Mouse (Mus musculus): ENCODE results near the gene Zfp819.
"Not testable (repeated sequence)": the region's sequence is repeated elsewhere in the genome, so short reads cannot be mapped to it uniquely, and the experiment has no call there.

Gene Zfp819

DNA sequence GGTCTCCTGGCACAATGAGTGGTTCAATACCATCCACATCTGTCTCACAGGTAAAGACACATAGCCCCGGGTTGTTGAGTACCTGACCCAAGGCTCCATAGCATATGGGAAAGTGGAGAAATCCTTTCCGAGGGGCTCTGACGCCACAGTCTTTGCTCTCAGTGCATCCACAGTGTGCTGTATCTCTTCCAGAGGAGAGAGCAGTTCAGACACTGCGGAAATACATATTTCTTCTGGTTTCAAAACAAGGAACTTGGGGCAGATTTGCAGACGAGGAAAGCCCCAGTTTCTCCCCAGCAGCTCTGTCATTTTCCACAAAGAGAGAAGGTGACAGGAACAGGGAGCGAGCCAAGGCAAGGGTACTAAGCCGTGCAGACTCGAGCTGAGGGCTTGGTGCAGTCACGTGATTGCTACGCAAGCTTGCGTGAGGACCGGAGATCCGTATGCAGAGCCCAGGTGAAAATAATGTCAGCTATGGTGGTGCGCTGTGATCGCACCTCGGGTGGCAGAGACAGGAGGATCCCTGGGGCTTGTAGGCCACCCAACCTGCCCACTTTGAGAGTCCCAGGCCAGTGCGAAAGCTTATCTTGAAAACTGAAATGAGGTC, 36.2 kb downstream of the Zfp819 start:
- DNase-seq: no peak

- DNase-seq: no peak
Measured at GRCm38 (mm10) chr7:43652683-43653082, 45.7 kb downstream of the Zfp819 start.

- DNase-seq: no peak
Measured at GRCm38 (mm10) chr7:43654519-43654918, 47.5 kb downstream of the Zfp819 start.

- DNase-seq: no peak
Measured at GRCm38 (mm10) chr7:43656232-43656631, 49.3 kb downstream of the Zfp819 start.

GRCm38 (mm10) chr7:43660002-43660401, 53.0 kb downstream of the Zfp819 start, which contains the start of gene Siglece:
Siglece (minus strand) TSS chr7:43660161.
- no peak for DNase-seq

GRCm38 (mm10) chr7:43662804-43663203, 55.8 kb downstream of the Zfp819 start:
- no peak for DNase-seq

- not testable (repeated sequence) for DNase-seq
Measured at GRCm38 (mm10) chr7:43667221-43667620, 60.3 kb downstream of the Zfp819 start.

All from thymus, postnatal 25 days (tissue).